Mouse (Mus musculus) heart, embryonic 16.5 days (tissue): ENCODE data around the gene Mecom. TPM values are rescaled to one million over a fixed set of nuclear protein-coding genes. Genes with fewer than 3 reads are reported as not detected.
"Not testable (repeated sequence)": the region's sequence is repeated elsewhere in the genome, so short reads cannot be mapped to it uniquely, and the experiment has no call there.

ENCODE experiments used
- ATAC-seq: fragments of 200-750 bp; cut with Nextera tagmentation; replicated peaks from 2 replicates; pipeline ENCODE4 v1.8.0; 2017; ENCODE audit warnings: moderate number of reproducible peaks; ENCODE audit not compliant: insufficient read depth, low FRiP score; ENCODE audit errors: extremely low read depth
- H3K27ac ChIP-seq: fragments of 300-500 bp; sonication (generic); 2 replicates; pipeline ENCODE4 v1.5.1; 2014; ENCODE audit warnings: mild to moderate bottlenecking, low read length, control low read depth, moderate library complexity
- H3K27me3 ChIP-seq: fragments of 300-500 bp; sonication (generic); 2 replicates; pipeline ENCODE4 v1.6.1; 2014; ENCODE audit warnings: low read length, mixed read lengths; ENCODE audit not compliant: control insufficient read depth, insufficient read depth
- H3K36me3 ChIP-seq: fragments of 300-500 bp; sonication (generic); 2 replicates; pipeline ENCODE4 v1.6.1; 2014; ENCODE audit not compliant: control insufficient read depth, insufficient read depth
- H3K4me1 ChIP-seq: fragments of 300-500 bp; sonication (generic); 2 replicates; pipeline ENCODE4 v1.6.1; 2014; ENCODE audit warnings: low read length, mixed read lengths; ENCODE audit not compliant: control insufficient read depth, insufficient read depth
- H3K4me2 ChIP-seq: fragments of 300-500 bp; sonication (generic); 2 replicates; pipeline ENCODE4 v1.6.1; 2014; ENCODE audit warnings: low read depth, mild to moderate bottlenecking, control low read depth, low read length
- H3K4me3 ChIP-seq: fragments of 300-500 bp; sonication (generic); 2 replicates; pipeline ENCODE4 v1.5.1; 2014; ENCODE audit warnings: mild to moderate bottlenecking, control low read depth, low read length
- H3K9ac ChIP-seq: fragments of 300-500 bp; sonication (generic); 2 replicates; pipeline ENCODE4 v1.6.1; 2014; ENCODE audit warnings: low read length, control low read depth
- H3K9me3 ChIP-seq: fragments of 300-500 bp; sonication (generic); replicated peaks from 2 replicates; pipeline ENCODE4 v1.6.1; 2016; ENCODE audit warnings: low read length; ENCODE audit not compliant: control insufficient read depth
- WGBS: fragments of 180-500 bp; shearing (Covaris S2); extraction: QIAGEN DNeasy Blood & Tissue Kit; methylation state at CpG from one replicate; pipeline ENCODE4 v1.1.7; 2014; 5-methylcytosine and 5-hydroxymethylcytosine counted together
- polyA plus RNA-seq: library from polyadenylated mRNA; unstranded; fragments of >200 nt; fragmentation: Nextera tagmentation; extraction: Ambion mirVana; gene quantifications from 2 replicates; pipeline ENCODE4 v1.2.1, GENCODE M21; 2015

Gene Mecom
- polyA plus RNA-seq, 1 experiment from 2014 or later, result 12.7 TPM

- Histone ChIP-seq H3K4me1 (peaks cover 2% of the 10 kb centered on the region; the same call in 1 of the 2 replicates), H3K9ac (no peak overlapping the region), H3K27me3 (no peaks in the 10 kb centered on the region), H3K9me3 (no peaks in the 10 kb centered on the region), H3K4me2 (no peak overlapping the region), H3K27ac (no peak overlapping the region), H3K36me3 (no peaks in the 10 kb centered on the region), H3K4me3 (no peak overlapping the region)
- WGBS, result 64% methylated on average over 6 of the region's 6 CpGs
- ATAC-seq, result no peak
Observed at GRCm38 (mm10) chr3:30553741-30554140, 5.9 kb upstream of the Mecom start.

GRCm38 (mm10) chr3:30550218-30550617, 2.4 kb upstream of the Mecom start:
- WGBS, result 52% methylated on average over 2 of the region's 2 CpGs
- no peak for ATAC-seq
- no peak overlapping the region for H3K9ac ChIP-seq

GRCm38 (mm10) chr3:30548928-30549327, 1.1 kb upstream of the Mecom start:
- H3K9ac ChIP-seq, result no peak overlapping the region
- no peaks in the 10 kb centered on the region for H3K27me3 ChIP-seq
- ATAC-seq, result no peak
- H3K36me3 ChIP-seq, result no peaks in the 10 kb centered on the region
- no peak overlapping the region for H3K4me3 ChIP-seq
- no peaks in the 10 kb centered on the region for H3K9me3 ChIP-seq
- peak overlapping the region; percentile 27 for H3K27ac ChIP-seq
- H3K4me2 ChIP-seq, result no peak overlapping the region
- peaks cover 14% of the 10 kb centered on the region for H3K4me1 ChIP-seq
- WGBS, result 60% methylated on average over 7 of the region's 7 CpGs

More at GRCm38 (mm10) chr3:30550218-30550617, 2.4 kb upstream of the Mecom start:
- no peaks in the 10 kb centered on the region for H3K36me3 ChIP-seq
- H3K9me3 ChIP-seq, result no peaks in the 10 kb centered on the region
- no peak overlapping the region for H3K4me2 ChIP-seq
- no peak overlapping the region for H3K4me3 ChIP-seq
- peaks cover 14% of the 10 kb centered on the region for H3K4me1 ChIP-seq
- H3K27ac ChIP-seq, result no peak overlapping the region
- H3K27me3 ChIP-seq, result no peaks in the 10 kb centered on the region

GRCm38 (mm10) chr3:30546831-30547369, 908 bp downstream of the Mecom start:
- WGBS, result 28% methylated on average over 11 of the region's 11 CpGs
- H3K4me2 ChIP-seq, result peak overlapping the region; percentile 58
- peak overlapping the region; percentile 17 for H3K27ac ChIP-seq
- H3K36me3 ChIP-seq, result no peaks in the 10 kb centered on the region
- H3K4me3 ChIP-seq, result peak overlapping the region; percentile 29
- H3K27me3 ChIP-seq, result no peaks in the 10 kb centered on the region
- no peaks in the 10 kb centered on the region for H3K9me3 ChIP-seq
- H3K9ac ChIP-seq, result peak overlapping the region; percentile 5; the same call in 1 of the 2 replicates
- peaks cover 14% of the 10 kb centered on the region for H3K4me1 ChIP-seq
- peak; percentile 82 for ATAC-seq

GRCm38 (mm10) chr3:30546366-30546765, 1.4 kb downstream of the Mecom start:
- no peak overlapping the region for H3K9ac ChIP-seq
- H3K27me3 ChIP-seq, result no peaks in the 10 kb centered on the region
- peak overlapping the region; percentile 17 for H3K27ac ChIP-seq
- H3K36me3 ChIP-seq, result no peaks in the 10 kb centered on the region
- H3K9me3 ChIP-seq, result no peaks in the 10 kb centered on the region
- 24% methylated on average over 13 of the region's 13 CpGs for WGBS
- H3K4me3 ChIP-seq, result peak overlapping the region; percentile 29
- ATAC-seq, result peak; percentile 56
- peaks cover 14% of the 10 kb centered on the region for H3K4me1 ChIP-seq
- H3K4me2 ChIP-seq, result peak overlapping the region; percentile 58

GRCm38 (mm10) chr3:30545246-30545645, 2.6 kb downstream of the Mecom start:
- Histone ChIP-seq H3K27ac (no peak overlapping the region), H3K9me3 (no peaks in the 10 kb centered on the region), H3K4me1 (peaks cover 14% of the 10 kb centered on the region), H3K9ac (no peak overlapping the region), H3K27me3 (no peaks in the 10 kb centered on the region), H3K4me3 (no peak overlapping the region), H3K36me3 (no peaks in the 10 kb centered on the region), H3K4me2 (no peak overlapping the region)
- WGBS, result 83% methylated on average over 5 of the region's 5 CpGs
- no peak for ATAC-seq

- ATAC-seq, result no peak
- H3K36me3 ChIP-seq, result no peaks in the 10 kb centered on the region
- H3K27me3 ChIP-seq, result no peaks in the 10 kb centered on the region
- WGBS, result 24% methylated on average over 5 of the region's 5 CpGs
- peaks cover 12% of the 10 kb centered on the region for H3K4me1 ChIP-seq
- H3K27ac ChIP-seq, result no peak overlapping the region
- H3K4me3 ChIP-seq, result no peak overlapping the region
- no peak overlapping the region for H3K4me2 ChIP-seq
- H3K9ac ChIP-seq, result no peak overlapping the region
- H3K9me3 ChIP-seq, result no peaks in the 10 kb centered on the region
Observed at GRCm38 (mm10) chr3:30544305-30544704, 3.5 kb downstream of the Mecom start.

GRCm38 (mm10) chr3:30535821-30536220, 12.0 kb downstream of the Mecom start:
- no peaks in the 10 kb centered on the region for H3K36me3 ChIP-seq
- WGBS, result 79% methylated on average over 11 of the region's 11 CpGs

GRCm38 (mm10) chr3:30520751-30521150, 27.1 kb downstream of the Mecom start:
- not testable (repeated sequence) for H3K9me3 ChIP-seq, H3K36me3 ChIP-seq, H3K27ac ChIP-seq, H3K4me3 ChIP-seq, ATAC-seq, H3K4me1 ChIP-seq, H3K4me2 ChIP-seq, H3K9ac ChIP-seq
- peaks cover 11% of the 10 kb centered on the region for H3K27me3 ChIP-seq
- WGBS, result 42% methylated on average over 3 of the region's 3 CpGs

More at GRCm38 (mm10) chr3:30535821-30536220, 12.0 kb downstream of the Mecom start:
- H3K4me1 ChIP-seq, result no peaks in the 10 kb centered on the region
- H3K4me3 ChIP-seq, result no peak overlapping the region
- no peak overlapping the region for H3K4me2 ChIP-seq
- H3K9ac ChIP-seq, result no peak overlapping the region
- no peak for ATAC-seq
- H3K27me3 ChIP-seq, result no peaks in the 10 kb centered on the region
- H3K27ac ChIP-seq, result no peak overlapping the region
- no peaks in the 10 kb centered on the region; the same call in 1 of the 2 replicates for H3K9me3 ChIP-seq
